Mouse (Mus musculus): ENCODE results near the gene St8sia6.

Gene St8sia6

DNA sequence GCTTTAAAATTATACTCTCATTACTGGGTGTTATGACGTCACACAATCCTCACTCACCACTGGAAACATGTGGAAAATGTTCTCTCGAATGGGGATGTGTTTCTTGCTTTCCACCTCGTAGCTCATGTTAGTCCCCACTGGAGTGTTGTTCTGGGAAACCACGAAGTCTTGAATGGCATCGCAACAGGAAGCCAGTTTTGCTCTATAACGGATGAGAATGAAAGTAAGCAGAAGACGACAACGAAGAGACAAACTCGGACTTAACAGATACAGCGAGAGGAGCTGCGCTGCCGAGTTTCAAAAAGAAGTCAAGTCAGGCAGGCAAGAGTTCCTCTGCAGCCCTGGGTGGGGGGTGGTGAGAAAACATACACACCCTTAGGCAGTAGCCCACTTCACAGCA lies 121.4 kb downstream of the St8sia6 start:
- in situ Hi-C loops (cut with MboI, MseI) = loop anchor here (5.0 to 10.0 kb wide), 4 partner anchors 50 to 182 kb away; partner anchors contain the start of gene St8sia6 (in 1 of the 2)

DNA sequence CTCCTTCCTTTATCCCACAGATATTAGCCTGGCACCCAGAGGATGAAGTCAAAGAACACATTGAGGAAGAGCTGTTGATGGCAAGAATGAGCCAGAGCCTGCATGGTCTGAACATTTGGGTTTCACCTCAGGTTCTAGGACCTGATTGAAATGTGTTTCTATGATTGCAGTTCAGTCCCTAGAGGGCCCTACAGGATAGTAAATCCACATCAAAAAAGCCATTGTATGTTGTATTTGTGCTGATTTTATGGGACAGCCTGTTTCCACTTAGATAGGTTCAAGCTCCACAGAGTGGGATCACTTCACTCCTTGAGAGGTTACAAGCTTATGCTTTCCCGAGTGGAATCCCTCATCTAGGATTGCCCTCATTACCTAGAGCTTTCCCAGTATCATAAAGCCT lies 159.0 kb downstream of the St8sia6 start:
- in situ Hi-C loops (cut with MboI, MseI) = loop anchor here in 1 of 2 experiments (5.0 to 25.0 kb wide), 2 partner anchors 47 to 1052 kb away; no protein-coding TSS in a partner anchor

DNA sequence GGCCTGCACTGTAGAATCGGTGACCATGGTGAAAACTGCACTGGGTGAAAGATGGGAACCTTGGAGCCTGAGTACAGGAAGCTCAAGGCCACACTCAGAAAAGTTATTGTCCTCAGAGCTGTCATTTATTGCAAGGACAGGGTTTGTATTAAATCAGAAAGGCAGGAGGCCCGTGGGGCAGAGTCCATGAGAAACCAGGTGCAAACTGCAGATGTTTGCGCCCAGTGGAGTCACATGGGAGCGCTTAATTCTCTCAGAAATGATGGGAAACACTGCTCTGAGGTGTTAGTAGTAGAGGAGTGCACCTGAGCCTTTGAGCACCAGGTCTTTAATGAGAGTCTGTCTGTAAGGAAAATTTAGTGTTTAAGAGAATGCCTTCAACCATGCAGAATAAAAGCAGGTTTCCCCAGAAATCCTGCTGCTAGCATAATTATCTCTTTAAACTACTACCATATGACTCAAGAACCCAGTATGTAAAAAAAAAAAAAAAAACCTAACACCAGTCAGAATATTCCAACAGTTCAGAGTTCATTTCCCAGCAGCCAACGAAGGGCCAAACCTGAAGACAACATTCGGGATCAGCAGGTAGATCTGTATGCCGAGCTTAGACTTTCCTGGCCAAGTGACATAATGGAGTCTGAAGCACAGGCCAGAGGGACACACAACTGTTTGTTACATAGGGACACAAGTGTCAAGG lies 163.6 kb downstream of the St8sia6 start:
- in situ Hi-C loops (cut with MboI, MseI) = loop anchor here in 1 of 2 experiments (5.0 to 25.0 kb wide), 2 partner anchors 52 to 1057 kb away; no protein-coding TSS in a partner anchor

DNA sequence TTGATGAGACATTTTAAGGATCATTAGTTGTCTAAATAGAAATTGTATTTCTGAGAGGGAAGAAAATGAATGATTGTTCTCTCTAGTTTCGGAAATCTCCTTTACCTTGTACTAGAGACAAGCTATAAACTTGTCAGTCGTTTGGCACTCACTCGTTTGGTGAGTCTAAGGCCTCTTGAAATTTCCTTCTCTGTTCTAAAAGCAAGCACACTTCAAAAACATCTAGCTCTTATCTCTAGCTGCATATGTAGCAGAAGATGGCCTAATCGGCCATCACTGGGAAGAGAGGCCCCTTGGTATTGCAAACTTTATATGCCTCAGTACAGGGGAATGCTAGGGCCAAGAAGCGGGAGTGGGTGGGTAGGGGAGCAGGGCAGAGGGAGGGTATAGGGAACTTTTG lies 190.2 kb downstream of the St8sia6 start:
- in situ Hi-C loops (cut with MboI, MseI) = loop anchor here in 1 of 2 experiments (10.0 to 25.0 kb wide), 3 partner anchors 449 to 891 kb away; no protein-coding TSS in a partner anchor

DNA sequence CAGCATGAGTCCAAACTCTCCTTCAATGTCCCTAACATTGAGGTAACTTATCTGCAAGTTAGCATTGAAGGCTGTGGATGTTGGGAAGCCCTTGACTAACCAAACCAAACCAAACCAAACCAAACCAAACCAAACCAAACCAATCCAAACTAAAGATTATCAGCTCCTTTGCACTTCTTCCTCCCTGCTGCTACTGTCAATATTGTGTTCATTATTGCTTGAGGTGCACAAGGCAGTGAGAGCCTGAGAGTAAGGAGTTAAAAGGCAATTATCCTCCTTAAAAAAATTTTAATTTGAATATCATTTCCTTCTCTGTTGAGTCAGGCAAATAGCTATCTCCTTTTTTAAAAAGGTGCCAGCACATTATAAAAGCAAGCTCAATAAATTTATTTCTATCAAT lies 190.8 kb downstream of the St8sia6 start:
- in situ Hi-C loops (cut with MboI, MseI) = loop anchor here in 1 of 2 experiments (10.0 to 25.0 kb wide), 3 partner anchors 448 to 891 kb away; no protein-coding TSS in a partner anchor

Data from T-helper 17 cell (primary cell).